In the genomic region with DNA sequence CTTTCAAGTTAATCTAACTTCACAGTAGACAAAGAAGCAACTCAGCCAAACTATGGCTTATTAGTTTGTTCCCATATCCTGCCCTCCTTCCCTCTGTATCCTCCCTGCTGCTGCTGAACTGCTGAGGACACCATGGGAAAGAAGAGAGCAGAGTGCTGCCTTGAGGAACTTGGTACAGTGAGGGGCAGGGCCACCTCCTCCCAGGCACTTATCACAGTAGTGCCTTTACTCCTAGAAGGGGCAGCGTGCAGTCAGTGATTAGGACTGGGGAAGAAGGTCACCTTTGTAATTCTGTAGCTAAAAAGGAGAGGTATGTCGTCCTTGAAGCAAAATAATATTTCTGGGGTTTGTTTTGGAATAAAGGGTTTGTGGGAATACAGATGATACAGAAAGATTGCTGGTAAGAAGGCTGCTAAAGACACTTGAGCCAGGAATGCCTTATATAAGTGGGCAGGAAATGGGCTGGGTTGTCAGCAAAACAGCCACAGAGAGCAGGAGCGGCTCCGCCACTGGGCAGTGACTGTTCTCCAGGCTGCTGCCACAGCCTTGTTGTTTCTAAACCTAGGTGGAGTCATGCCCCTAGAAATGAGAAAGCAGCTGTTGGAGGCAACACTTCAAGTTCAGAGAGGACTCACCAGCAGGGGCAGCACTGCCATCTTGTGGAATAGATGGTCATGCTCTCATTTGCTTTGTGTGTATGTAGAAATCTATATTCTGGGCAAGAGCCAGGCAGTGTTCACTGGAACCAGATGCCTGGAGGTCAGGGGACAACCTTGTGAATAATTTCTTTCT, we compare ENCODE assay signal across 8 mouse cellular contexts. TPM values are rescaled to one million over a fixed set of nuclear protein-coding genes. Genes with fewer than 3 reads are reported as not detected.
DNase-seq lines count a peak whose midpoint lies in the region; ATAC-seq lines count a peak whose summit lies in the region.

No protein-coding gene starts in this region.

- H3K9me3 ChIP-seq in hindbrain, embryonic 15.5 days: no peaks in the 10 kb centered on the region

- peak; percentile 77 for ATAC-seq in hindbrain, embryonic 15.5 days (ENCODE audit: low FRiP score, low read depth)

- DNase-seq in T-cell, adult 2 months (ENCODE audit: low spot score): peak; percentile 88
- peak; percentile 65 to 75 for DNase-seq in cerebellum, postnatal 4 days (ENCODE audit: low spot score in 2 of 2)
- DNase-seq in gastrocnemius, adult 18-20 months (ENCODE audit: low spot score): peak; percentile 91
- DNase-seq in layer of hippocampus, postnatal 36 days: peak; percentile 72 to 80
- DNase-seq in lung, postnatal 25 days (ENCODE audit: low spot score): peak; percentile 94
- peak; percentile 88 for DNase-seq in retina, embryonic 14.5 days (ENCODE audit: low spot score)
- peak; percentile 81 to 84 for DNase-seq in thymus, postnatal 36 days

- H3K4me3 ChIP-seq in hindbrain, embryonic 15.5 days: no peak overlapping the region

- H3K36me3 ChIP-seq in hindbrain, embryonic 15.5 days: peaks cover 18% of the 10 kb centered on the region

- 0 out of 2 replicates have a peak overlapping the region, but pooled peaks have one; percentile 14 for H3K27ac ChIP-seq in hindbrain, embryonic 15.5 days (replicated peaks)

- no peak overlapping the region for H3K9ac ChIP-seq in hindbrain, embryonic 15.5 days

- 64% methylated on average over 4 of the region's 4 CpGs for WGBS in hindbrain, embryonic 15.5 days

- H3K4me1 ChIP-seq in hindbrain, embryonic 15.5 days (replicated peaks): no peaks in the 10 kb centered on the region

- no peak overlapping the region for H3K4me2 ChIP-seq in hindbrain, embryonic 15.5 days

- H3K27me3 ChIP-seq in hindbrain, embryonic 15.5 days: no peaks in the 10 kb centered on the region

RNA-seq across cellular contexts. Expression of a gene that starts 33.7 kb away (rescaled TPM):
- total RNA-seq in gastrocnemius, adult 18-20 months (2021): 1 to 10 TPM in 1 of 2 experiments, under 1 TPM in 1; 0.89 to 1.0 TPM
- polyA plus RNA-seq in hindbrain, embryonic 15.5 days (2015; fragmentation: Nextera tagmentation; extraction: Ambion mirVana): 7.3 and 7.4 TPM in 2 replicates
- 1 to 10 TPM; 3.9 to 5.7 TPM for total RNA-seq in layer of hippocampus, postnatal 36 days (2021)

RNA-seq across cellular contexts. Expression of a gene that starts 34.1 kb away (rescaled TPM):
- total RNA-seq in gastrocnemius, adult 18-20 months (2021): 10 to 100 TPM; 64.7 to 64.8 TPM
- polyA plus RNA-seq in hindbrain, embryonic 15.5 days (2015; fragmentation: Nextera tagmentation; extraction: Ambion mirVana): 101 and 108 TPM in 2 replicates
- total RNA-seq in layer of hippocampus, postnatal 36 days (2021): 10 to 100 TPM; 89.5 to 94.7 TPM
